Mouse (Mus musculus) embryonic facial prominence, embryonic 12.5 days (tissue): ENCODE results near the gene Nat8. TPM values are rescaled to one million over a fixed set of nuclear protein-coding genes. Genes with fewer than 3 reads are reported as not detected.
"Not testable (repeated sequence)": the region's sequence is repeated elsewhere in the genome, so short reads cannot be mapped to it uniquely, and the experiment has no call there.

Experiments used
- ATAC-seq: fragments of 200-750 bp; cut with Nextera tagmentation; 2 replicates; pipeline ENCODE4 v1.8.0; 2017; ENCODE audit not compliant: insufficient number of reproducible peaks, insufficient read depth, low FRiP score, low TSS enrichment
- H3K27ac ChIP-seq: fragments of 300-500 bp; sonication (generic); 2 replicates; pipeline ENCODE4 v1.5.1; 2016; ENCODE audit warnings: mild to moderate bottlenecking
- H3K27me3 ChIP-seq: fragments of 300-500 bp; sonication (generic); 2 replicates; pipeline ENCODE4 v1.6.1; 2016; ENCODE audit warnings: mild to moderate bottlenecking, moderate library complexity
- H3K36me3 ChIP-seq: fragments of 300-500 bp; sonication (generic); 2 replicates; pipeline ENCODE4 v1.6.1; 2016; ENCODE audit warnings: mild to moderate bottlenecking
- H3K4me1 ChIP-seq: fragments of 300-500 bp; sonication (generic); 2 replicates; pipeline ENCODE4 v1.6.1; 2016
- H3K4me2 ChIP-seq: fragments of 300-500 bp; sonication (generic); replicated peaks from 2 replicates; pipeline ENCODE4 v1.6.1; 2016; ENCODE audit warnings: mild to moderate bottlenecking, moderate library complexity
- H3K4me3 ChIP-seq: fragments of 300-500 bp; sonication (generic); 2 replicates; pipeline ENCODE4 v1.5.1; 2016; ENCODE audit warnings: mild to moderate bottlenecking
- H3K9ac ChIP-seq: fragments of 300-500 bp; sonication (generic); 2 replicates; pipeline ENCODE4 v1.6.1; 2016; ENCODE audit warnings: mild to moderate bottlenecking, moderate library complexity
- H3K9me3 ChIP-seq: fragments of 300-500 bp; sonication (generic); 2 replicates; pipeline ENCODE4 v1.6.1; 2016; ENCODE audit warnings: mild to moderate bottlenecking, moderate library complexity
- WGBS: fragments of 180-500 bp; shearing (Covaris S2); methylation state at CpG from one replicate; pipeline ENCODE4 v1.1.7; 2016; 5-methylcytosine and 5-hydroxymethylcytosine counted together
- polyA plus RNA-seq: library from polyadenylated mRNA; unstranded; fragments of >200 nt; fragmentation: Nextera tagmentation; extraction: Ambion mirVana; gene quantifications from 2 replicates; pipeline ENCODE4 v1.2.1, GENCODE M21; 2016

Nat8 gene
- polyA plus RNA-seq: not detected in 2 replicates

DNA sequence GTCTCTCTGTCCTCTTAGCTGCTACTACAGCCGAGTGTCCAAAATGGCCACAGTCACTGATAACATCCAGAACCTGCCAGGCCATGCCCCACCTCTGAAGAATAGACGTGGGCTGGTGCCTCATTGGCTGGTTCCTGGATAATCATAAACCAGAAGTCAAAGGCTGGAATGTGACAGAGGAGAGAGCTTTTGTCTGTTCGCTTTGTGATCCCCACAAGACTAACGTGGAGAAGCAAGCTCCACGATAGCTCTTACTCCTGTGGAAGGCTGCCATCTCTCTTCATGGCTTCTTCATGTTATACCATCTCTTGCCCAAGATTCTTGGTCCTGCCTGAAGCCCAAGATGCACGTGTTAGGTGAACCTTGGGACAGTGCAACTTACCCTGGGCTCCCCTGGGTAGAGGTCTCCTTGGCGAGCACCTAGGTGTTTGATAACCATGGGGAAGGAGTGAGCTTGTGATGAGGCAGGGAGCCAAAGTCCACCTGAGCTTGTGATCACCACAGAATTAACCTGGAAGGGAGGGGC, at the start of gene Nat8:
Gene Nat8 (minus strand): TSS at position 287 of the 526 bp plus-strand sequence.
- no peaks in the 10 kb centered on the region for H3K4me1 ChIP-seq
- WGBS: 82% methylated on average over 7 of the region's 7 CpGs
- H3K36me3 ChIP-seq: no peaks in the 10 kb centered on the region
- H3K9me3 ChIP-seq: no peaks in the 10 kb centered on the region
- H3K27ac ChIP-seq: no peak within 1 kb of the TSS
- ATAC-seq: no peak
- H3K27me3 ChIP-seq: no peaks in the 10 kb centered on the region
- H3K4me3 ChIP-seq: no peak within 1 kb of the TSS
- no peak within 1 kb of the TSS for H3K9ac ChIP-seq
- H3K4me2 ChIP-seq: no peak within 1 kb of the TSS

DNA sequence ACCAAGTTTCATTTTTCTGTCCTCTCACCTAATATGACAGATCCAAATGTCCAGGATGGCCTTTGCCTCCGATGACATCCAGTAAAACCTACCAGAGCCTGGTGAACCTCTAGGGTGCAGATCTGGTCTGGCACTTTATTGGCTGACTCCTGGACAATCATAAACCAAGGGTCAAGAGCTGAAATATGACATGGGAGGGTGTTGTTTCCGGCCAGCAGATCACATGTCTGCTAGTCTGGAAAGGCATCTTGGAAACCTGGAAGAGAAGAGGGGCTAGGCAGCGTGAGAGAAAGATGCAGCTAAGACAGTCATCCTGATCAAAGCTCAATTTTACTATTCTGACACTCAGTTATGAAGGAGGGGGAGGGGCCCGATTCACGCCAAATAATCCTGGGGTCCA, 37.1 kb upstream of the Nat8 start, which contains the start of gene Nat8f2:
Gene Nat8f2 (minus strand): TSS at position 153 of the 400 bp plus-strand sequence.
- not testable (repeated sequence) for H3K27me3 ChIP-seq, H3K36me3 ChIP-seq, H3K9ac ChIP-seq, H3K9me3 ChIP-seq, H3K4me2 ChIP-seq, H3K4me1 ChIP-seq, H3K27ac ChIP-seq, H3K4me3 ChIP-seq, ATAC-seq
- WGBS: 82% methylated on average over 5 of the region's 5 CpGs

DNA sequence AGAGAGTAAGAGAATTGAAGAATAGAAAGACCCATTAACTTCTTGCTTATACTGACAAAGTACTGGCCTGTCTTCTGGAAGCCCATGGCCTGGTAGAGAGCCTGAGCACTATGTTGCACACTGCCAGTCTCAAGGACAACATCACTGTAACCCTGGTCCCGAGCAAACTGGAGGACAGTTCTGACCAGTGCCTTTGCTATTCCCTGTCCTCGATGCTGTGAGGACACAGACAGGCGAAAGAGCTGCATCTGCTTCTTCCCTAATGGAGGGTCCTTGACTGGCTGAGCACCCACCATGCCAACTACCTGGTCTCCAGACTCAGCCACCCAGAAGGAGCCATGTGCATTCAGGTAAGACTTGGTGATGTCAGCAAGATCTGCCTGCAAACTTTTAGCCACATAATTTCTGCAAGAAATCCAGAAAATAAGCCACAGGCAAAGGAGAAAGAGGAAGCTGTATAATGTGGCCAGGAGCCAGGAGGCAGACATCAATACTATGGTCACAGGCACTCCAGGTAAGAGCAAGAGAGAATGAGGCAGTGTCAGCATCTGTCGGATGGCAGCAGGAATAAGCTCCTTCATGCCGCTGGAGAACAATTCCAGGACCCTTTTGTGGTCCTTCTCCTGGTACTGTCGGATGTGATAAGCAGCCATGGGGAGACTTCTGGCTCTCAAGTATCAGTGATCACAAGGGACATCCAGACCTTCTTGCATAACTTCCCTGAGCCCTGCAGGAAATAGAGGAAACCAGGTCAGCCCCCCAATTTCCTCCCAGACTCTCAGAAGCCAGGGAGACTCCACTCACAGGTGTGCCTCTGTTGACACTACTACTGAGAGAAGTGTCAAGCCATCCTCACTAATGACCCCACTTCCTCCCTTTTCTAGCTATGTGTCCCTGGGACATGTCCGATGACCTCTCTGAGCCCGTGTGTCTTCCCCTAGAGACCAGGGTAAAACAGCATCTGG, 36.1 kb upstream of the Nat8 start:
- no peaks in the 10 kb centered on the region for H3K9me3 ChIP-seq
- H3K36me3 ChIP-seq: no peaks in the 10 kb centered on the region
- no peaks in the 10 kb centered on the region for H3K4me1 ChIP-seq
- ATAC-seq: no peak
- no peak overlapping the region for H3K4me2 ChIP-seq
- H3K27me3 ChIP-seq: no peaks in the 10 kb centered on the region
- no peak overlapping the region for H3K9ac ChIP-seq
- H3K27ac ChIP-seq: no peak overlapping the region
- whole genome bisulfite sequencing: 64% methylated on average over 8 of the region's 8 CpGs
- no peak overlapping the region for H3K4me3 ChIP-seq

DNA sequence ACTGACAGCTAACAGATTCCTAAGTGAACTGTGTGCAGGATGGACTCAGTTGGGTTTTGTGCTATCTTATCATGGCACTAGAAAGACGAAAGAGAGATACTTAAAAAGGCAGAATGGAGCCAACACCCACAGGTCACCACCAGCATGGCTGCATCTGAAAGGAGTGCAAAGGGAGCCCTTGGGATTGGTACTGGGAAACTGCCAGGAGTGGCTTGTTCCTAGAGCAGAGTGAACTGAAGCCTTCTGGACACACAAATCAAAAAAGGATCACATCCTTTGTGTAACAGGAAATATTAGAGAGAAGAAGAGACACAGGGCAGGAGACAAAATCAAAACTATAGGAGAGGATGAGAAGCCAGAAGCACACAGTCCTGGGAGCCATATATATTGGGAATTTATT, 35.1 kb upstream of the Nat8 start:
- not testable (repeated sequence) for H3K4me2 ChIP-seq, H3K4me1 ChIP-seq, H3K36me3 ChIP-seq, H3K9ac ChIP-seq, H3K4me3 ChIP-seq, ATAC-seq, H3K27me3 ChIP-seq, H3K9me3 ChIP-seq, H3K27ac ChIP-seq
- WGBS: 86% methylated on average over 1 of the region's 1 CpGs

DNA sequence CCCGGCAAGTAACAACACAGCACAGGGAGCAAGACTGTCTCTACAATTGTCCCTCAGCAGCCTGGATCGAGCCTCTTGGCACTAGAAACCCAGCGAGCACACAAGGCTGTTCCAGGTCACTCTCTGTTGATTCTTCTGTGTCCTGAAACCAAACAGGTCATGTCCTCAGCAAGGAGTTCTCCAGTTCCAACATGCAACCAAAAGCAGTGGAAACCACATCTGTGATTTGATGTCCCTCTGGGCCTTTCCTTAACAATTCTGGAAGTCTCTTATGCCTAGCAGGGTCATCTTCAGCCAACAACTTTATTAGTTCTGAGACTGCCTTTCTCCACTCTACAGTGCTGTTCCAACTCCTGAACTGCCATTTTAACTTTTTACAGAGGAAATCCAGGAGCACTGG, 34.3 kb upstream of the Nat8 start:
- H3K27ac ChIP-seq, ATAC-seq: not testable (repeated sequence)

DNA sequence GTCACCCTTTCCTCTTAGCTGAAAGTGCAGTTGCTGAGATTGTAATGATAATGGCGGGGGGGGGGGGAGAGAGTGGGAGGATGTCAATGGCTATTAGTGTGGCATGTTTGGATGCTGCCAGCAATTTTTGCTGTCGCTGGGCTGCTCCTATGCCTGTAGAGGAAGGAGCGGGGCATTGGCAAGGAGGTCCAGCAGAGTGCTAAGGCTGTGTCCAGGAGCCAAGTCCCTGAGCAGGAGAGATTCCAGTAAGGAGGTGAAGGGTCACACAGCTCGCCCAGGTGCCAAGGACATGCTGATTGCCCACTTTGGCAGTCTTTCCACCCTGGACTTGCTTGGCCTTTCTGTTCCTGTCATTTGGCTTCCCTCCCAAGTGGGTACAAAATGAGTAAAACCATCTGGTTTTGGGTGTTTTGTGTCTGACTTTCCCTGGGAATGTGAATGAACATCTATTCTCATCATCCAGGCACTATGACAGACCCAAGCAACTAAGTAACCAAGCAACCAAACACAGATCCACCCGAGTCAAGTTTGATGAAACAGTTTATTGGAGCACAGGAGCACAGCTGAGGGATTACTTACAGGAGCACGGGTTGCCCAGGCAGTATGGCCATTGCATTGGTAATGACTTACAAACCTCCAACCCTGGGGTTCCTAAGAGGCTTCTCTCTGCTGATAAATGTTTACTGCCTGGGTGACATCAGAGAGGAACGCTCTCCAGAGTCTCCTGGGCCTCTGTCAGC, 33.2 kb upstream of the Nat8 start:
- H3K36me3 ChIP-seq, ATAC-seq, H3K9me3 ChIP-seq, H3K27ac ChIP-seq, H3K27me3 ChIP-seq, H3K9ac ChIP-seq, H3K4me3 ChIP-seq, H3K4me1 ChIP-seq, H3K4me2 ChIP-seq: not testable (repeated sequence)
- WGBS: 76% methylated on average over 5 of the region's 7 CpGs

More for the DNA sequence above, 34.3 kb upstream of the Nat8 start:
- H3K4me3 ChIP-seq, H3K36me3 ChIP-seq, H3K4me2 ChIP-seq, H3K4me1 ChIP-seq, H3K9ac ChIP-seq, H3K27me3 ChIP-seq, H3K9me3 ChIP-seq: not testable (repeated sequence)
- WGBS: 82% methylated on average over 3 of the region's 3 CpGs

DNA sequence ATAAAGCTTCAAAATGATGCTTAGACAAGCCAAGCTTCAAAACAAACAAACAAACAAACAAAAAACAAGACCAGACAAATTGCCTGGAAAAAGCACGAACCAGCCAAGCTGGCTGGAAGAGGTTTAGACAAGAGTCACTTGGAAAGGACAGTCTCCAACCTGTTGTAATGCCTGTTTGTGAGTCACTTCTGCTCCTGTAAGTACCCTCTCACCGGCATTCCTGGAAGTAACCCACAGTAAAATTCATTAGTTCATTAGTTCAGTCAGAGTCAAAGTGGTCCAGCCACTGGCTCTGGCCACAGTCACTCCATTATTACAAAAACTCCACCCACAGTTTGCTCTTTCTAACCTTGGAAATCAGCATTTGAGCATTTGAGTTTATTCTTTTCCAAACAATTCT, 32.0 kb upstream of the Nat8 start:
- no peak overlapping the region for H3K9ac ChIP-seq
- no peaks in the 10 kb centered on the region for H3K27me3 ChIP-seq
- no peaks in the 10 kb centered on the region for H3K9me3 ChIP-seq
- no peak overlapping the region for H3K4me3 ChIP-seq
- H3K4me2 ChIP-seq: no peak overlapping the region
- H3K36me3 ChIP-seq: no peaks in the 10 kb centered on the region
- no peak for ATAC-seq
- WGBS: 91% methylated on average over 2 of the region's 2 CpGs
- H3K27ac ChIP-seq: no peak overlapping the region
- no peaks in the 10 kb centered on the region for H3K4me1 ChIP-seq

DNA sequence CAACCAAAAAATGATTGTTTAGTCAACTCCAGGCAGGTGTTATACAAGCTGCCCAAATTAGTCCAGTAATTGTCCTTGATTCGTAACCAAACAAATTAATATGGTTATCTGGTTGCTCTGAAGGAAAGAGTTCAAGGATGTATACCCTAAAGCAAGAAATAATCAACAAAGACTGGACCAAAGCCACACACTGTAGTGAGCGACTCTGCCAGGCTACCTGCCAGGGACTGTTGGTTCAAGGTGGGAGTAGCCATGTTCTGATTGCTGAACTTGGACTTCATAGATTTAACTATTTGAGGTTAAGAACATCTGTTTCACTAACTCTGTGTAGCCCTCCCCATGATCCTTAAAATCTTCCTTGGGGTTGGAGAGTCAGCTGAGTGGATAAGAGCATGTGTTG, 31.3 kb upstream of the Nat8 start:
- Histone ChIP-seq H3K4me3 (no peak overlapping the region), H3K4me1 (no peaks in the 10 kb centered on the region), H3K4me2 (no peak overlapping the region), H3K27ac (no peak overlapping the region), H3K36me3 (no peaks in the 10 kb centered on the region), H3K9me3 (no peaks in the 10 kb centered on the region), H3K27me3 (no peaks in the 10 kb centered on the region), H3K9ac (no peak overlapping the region)
- no peak for ATAC-seq
- 80% methylated on average over 2 of the region's 2 CpGs for WGBS

DNA sequence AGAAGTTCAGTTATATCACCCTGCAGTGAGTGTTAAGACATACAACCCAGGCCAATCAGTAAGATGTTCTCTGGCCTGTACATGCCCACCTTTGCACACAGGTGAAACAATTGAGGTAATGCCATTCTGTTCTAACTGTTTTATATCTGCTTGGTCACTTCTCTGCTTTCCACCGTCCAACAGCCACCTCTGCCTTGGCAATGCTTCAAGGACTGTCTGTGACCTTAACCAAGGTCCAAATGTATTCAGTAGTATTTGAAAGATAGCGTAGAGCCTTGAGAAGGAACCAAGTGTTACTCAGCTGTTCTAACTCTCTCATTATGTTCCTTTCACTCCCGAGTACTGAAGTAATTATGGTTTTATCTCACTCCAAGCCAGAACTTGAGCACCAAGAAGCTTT, 30.7 kb upstream of the Nat8 start:
- no peak for ATAC-seq
- Histone ChIP-seq H3K36me3 (no peaks in the 10 kb centered on the region), H3K4me1 (no peaks in the 10 kb centered on the region), H3K4me3 (no peak overlapping the region), H3K27ac (no peak overlapping the region), H3K9me3 (no peaks in the 10 kb centered on the region), H3K9ac (no peak overlapping the region), H3K27me3 (no peaks in the 10 kb centered on the region), H3K4me2 (no peak overlapping the region)
- WGBS: 75% methylated on average over 3 of the region's 3 CpGs

DNA sequence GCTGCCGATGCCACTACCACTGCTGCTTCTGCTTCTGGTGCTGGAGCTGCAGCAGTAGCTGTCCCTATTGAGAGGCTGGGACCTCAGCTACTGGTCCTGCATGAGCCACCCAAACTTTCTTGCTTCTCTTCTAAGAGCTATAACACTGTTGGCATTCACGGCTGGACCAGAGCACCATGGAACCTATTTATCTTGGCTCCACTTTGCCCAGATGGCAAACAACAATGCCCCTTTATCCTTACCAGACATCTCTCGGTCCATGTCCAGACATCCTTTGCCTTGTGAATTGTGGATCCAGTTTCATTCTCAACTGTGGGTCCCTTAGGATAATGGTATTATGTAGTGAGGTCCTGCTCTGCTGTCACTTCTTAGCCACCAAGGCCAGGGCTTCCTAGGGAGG, 29.4 kb upstream of the Nat8 start:
- H3K36me3 ChIP-seq: no peaks in the 10 kb centered on the region
- H3K4me3 ChIP-seq: no peak overlapping the region
- no peak overlapping the region for H3K4me2 ChIP-seq
- ATAC-seq: no peak
- no peak overlapping the region for H3K27ac ChIP-seq
- H3K27me3 ChIP-seq: no peaks in the 10 kb centered on the region
- no peaks in the 10 kb centered on the region for H3K9me3 ChIP-seq
- H3K9ac ChIP-seq: no peak overlapping the region
- WGBS: 69% methylated on average over 3 of the region's 3 CpGs
- no peaks in the 10 kb centered on the region for H3K4me1 ChIP-seq

DNA sequence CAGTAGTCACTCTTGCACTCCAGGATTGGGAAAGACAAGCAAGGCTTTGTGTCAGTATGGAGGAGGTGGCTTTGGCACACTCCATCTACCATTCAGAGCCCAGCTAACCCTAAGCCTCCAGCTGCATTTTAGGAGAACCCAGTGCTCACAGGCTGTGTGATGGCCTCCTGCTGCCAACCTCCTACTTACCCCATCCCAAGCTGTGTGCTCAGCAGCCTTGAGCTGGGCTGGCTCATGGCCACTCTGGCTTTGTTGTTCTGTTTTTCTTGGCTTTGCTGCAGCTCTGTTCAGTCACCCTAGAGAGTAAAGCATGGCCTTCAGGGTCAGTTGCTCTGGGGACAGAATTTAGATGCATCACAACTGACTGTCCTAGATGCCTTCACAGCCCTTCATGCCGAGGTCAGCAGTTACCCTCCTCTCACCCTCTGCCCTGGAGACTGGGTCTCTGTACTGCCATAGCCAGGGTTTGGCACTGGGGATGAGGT, 24.4 kb upstream of the Nat8 start:
- no peak overlapping the region for H3K4me3 ChIP-seq
- no peaks in the 10 kb centered on the region for H3K36me3 ChIP-seq
- WGBS: 52% methylated on average over 1 of the region's 1 CpGs

More for the DNA sequence above, 24.4 kb upstream of the Nat8 start:
- no peak overlapping the region for H3K9ac ChIP-seq
- H3K4me2 ChIP-seq: no peak overlapping the region
- H3K9me3 ChIP-seq: no peaks in the 10 kb centered on the region
- ATAC-seq: no peak
- no peak overlapping the region for H3K27ac ChIP-seq
- no peaks in the 10 kb centered on the region for H3K4me1 ChIP-seq
- H3K27me3 ChIP-seq: no peaks in the 10 kb centered on the region
